Mouse (Mus musculus) E14TG2a.4 (cell line): ENCODE data around the gene Rtn4.
"Not testable (repeated sequence)": the region's sequence is repeated elsewhere in the genome, so short reads cannot be mapped to it uniquely, and the experiment has no call there.

ENCODE experiments used
- CTCF ChIP-seq: conservative IDR thresholded peaks from 2 replicates; pipeline ENCODE4 v1.5.1; 2014; ENCODE audit warnings: low read length
- NANOG ChIP-seq: IDR thresholded peaks from 2 replicates; pipeline ENCODE4 v1.6.1; 2014; ENCODE audit warnings: borderline replicate concordance, low read length, mixed read lengths
- POU5F1 ChIP-seq: IDR thresholded peaks from 2 replicates; pipeline ENCODE4 v1.6.1; 2014; ENCODE audit warnings: low read length, borderline replicate concordance

GRCm38 (mm10) chr11:29756007-29756406 is 63.3 kb downstream of the Rtn4 start:
- TF ChIP-seq CTCF, POU5F1, NANOG: not testable (repeated sequence)
